Mouse (Mus musculus) cortical plate, adult 2 months (tissue): Measurements from ENCODE around the gene Bpifb9b.
"Not testable (repeated sequence)": the region's sequence is repeated elsewhere in the genome, so short reads cannot be mapped to it uniquely, and the experiment has no call there.

Experiments
- CTCF ChIP-seq: fragments of 200-500 bp; IDR thresholded peaks from 2 replicates; pipeline ENCODE4 v1.5.1; 2011; ENCODE audit warnings: mild to moderate bottlenecking, control low read depth, low read length; ENCODE audit not compliant: insufficient read depth; ENCODE audit errors: extremely low read depth
- POLR2A ChIP-seq: fragments of 200-500 bp; IDR thresholded peaks from 2 replicates; pipeline ENCODE4 v1.6.1; 2011; ENCODE audit warnings: mild to moderate bottlenecking, low read length, control low read depth; ENCODE audit not compliant: insufficient read depth; ENCODE audit errors: extremely low read depth

- TF ChIP-seq POLR2A = not testable (repeated sequence)
- TF ChIP-seq CTCF = peak; percentile 41; the same call in 1 of the 2 replicates
Measured at GRCm38 (mm10) chr2:154294746-154295145, 12.3 kb upstream of the Bpifb9b start.
